Mouse (Mus musculus) midbrain, embryonic 16.5 days (tissue): Measurements from ENCODE around the gene Brsk1. TPM values are rescaled to one million over a fixed set of nuclear protein-coding genes. Genes with fewer than 3 reads are reported as not detected.
A peak's percentile ranks its signal among the peaks of the same experiment; 100 is the strongest.

ENCODE experiments used
- ATAC-seq: fragments of 200-750 bp; cut with Nextera tagmentation; 2 replicates; pipeline ENCODE4 v1.8.0; 2017; ENCODE audit warnings: moderate TSS enrichment
- H3K27ac ChIP-seq: fragments of 300-500 bp; sonication (generic); 2 replicates; pipeline ENCODE4 v1.5.1; 2014; ENCODE audit warnings: mild to moderate bottlenecking, low read length, mixed read lengths
- H3K27me3 ChIP-seq: fragments of 300-500 bp; sonication (generic); 2 replicates; pipeline ENCODE4 v1.6.1; 2014; ENCODE audit warnings: low read depth, low read length, mixed read lengths; ENCODE audit not compliant: control insufficient read depth, insufficient read depth
- H3K36me3 ChIP-seq: fragments of 300-500 bp; sonication (generic); 2 replicates; pipeline ENCODE4 v1.6.1; 2014; ENCODE audit warnings: mild to moderate bottlenecking, low read length, moderate library complexity, mixed read lengths; ENCODE audit not compliant: control insufficient read depth, insufficient read depth
- H3K4me1 ChIP-seq: fragments of 300-500 bp; sonication (generic); 2 replicates; pipeline ENCODE4 v1.6.1; 2014; ENCODE audit warnings: mild to moderate bottlenecking, low read length, mixed read lengths; ENCODE audit not compliant: control insufficient read depth, insufficient read depth
- H3K4me2 ChIP-seq: fragments of 300-500 bp; sonication (generic); 2 replicates; pipeline ENCODE4 v1.6.1; 2014; ENCODE audit warnings: mild to moderate bottlenecking, low read length, mixed read lengths
- H3K4me3 ChIP-seq: fragments of 300-500 bp; sonication (generic); 2 replicates; pipeline ENCODE4 v1.5.1; 2014; ENCODE audit warnings: low read depth, mild to moderate bottlenecking, low read length, moderate library complexity, mixed read lengths
- H3K9ac ChIP-seq: fragments of 300-500 bp; sonication (generic); 2 replicates; pipeline ENCODE4 v1.6.1; 2014; ENCODE audit warnings: low read depth, low read length, mixed read lengths
- H3K9me3 ChIP-seq: fragments of 300-500 bp; sonication (generic); replicated peaks from 2 replicates; pipeline ENCODE4 v1.6.1; 2014; ENCODE audit warnings: mild to moderate bottlenecking, low read length, mixed read lengths; ENCODE audit not compliant: control insufficient read depth, poor library complexity, severe bottlenecking
- WGBS: fragments of 180-500 bp; shearing (Covaris S2); extraction: QIAGEN DNeasy Blood & Tissue Kit; methylation state at CpG from one replicate; pipeline ENCODE4 v1.1.7; 2014; 5-methylcytosine and 5-hydroxymethylcytosine counted together
- polyA plus RNA-seq: library from polyadenylated mRNA; unstranded; fragments of >200 nt; fragmentation: Nextera tagmentation; extraction: Ambion mirVana; gene quantifications from 2 replicates; pipeline ENCODE4 v1.2.1, GENCODE M21; 2015

The Brsk1 gene
- polyA plus RNA-seq, 1 experiment from 2014 or later: 7.5 TPM

DNA sequence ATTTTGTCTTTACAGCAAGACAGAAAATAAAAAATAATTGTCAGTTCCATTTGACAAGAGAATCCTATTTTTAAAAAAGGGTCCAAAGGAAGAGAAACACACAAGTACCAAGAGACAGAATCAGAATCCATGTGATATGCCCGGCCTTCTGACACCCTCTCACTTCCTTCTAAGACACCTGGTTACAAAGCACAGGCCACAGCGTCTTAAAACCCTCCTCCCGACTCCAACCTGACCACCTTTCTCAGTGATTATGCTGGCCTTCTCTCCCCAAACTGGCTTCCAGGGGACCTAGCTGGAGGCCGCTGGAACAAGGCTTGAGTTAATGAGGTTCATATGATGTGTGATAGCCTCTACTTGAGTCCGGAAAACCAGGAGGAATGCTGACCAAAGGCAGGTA lies 37.1 kb upstream of the Brsk1 start:
- Histone ChIP-seq H3K27ac (no peak overlapping the region), H3K9me3 (no peaks in the 10 kb centered on the region), H3K9ac (no peak overlapping the region), H3K4me1 (peaks cover 32% of the 10 kb centered on the region), H3K4me3 (no peak overlapping the region), H3K4me2 (no peak overlapping the region), H3K36me3 (no peaks in the 10 kb centered on the region), H3K27me3 (no peaks in the 10 kb centered on the region)
- ATAC-seq: no peak
- WGBS: 86% methylated on average over 5 of the region's 5 CpGs

DNA sequence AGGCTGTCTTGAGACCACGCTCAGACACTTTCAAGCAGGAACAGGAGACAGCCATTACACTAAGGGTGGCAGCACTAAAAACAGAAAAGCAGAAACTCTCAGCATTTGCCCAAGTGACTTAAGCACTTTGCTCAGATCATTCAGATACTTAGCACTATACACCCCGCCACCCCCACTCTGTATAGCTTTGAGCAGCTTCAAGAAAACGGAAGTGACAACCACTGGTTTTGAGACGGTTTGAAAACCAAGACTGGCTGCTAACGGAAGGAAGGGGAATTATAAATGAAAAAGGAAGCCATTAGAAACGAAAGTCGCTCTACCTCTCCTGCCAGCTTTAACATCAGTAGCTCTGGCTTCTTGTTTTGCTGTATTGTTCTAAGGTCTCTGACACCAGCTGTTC lies 36.6 kb upstream of the Brsk1 start:
- no peak overlapping the region for H3K4me3 ChIP-seq
- H3K4me1 ChIP-seq: peaks cover 32% of the 10 kb centered on the region
- no peaks in the 10 kb centered on the region for H3K27me3 ChIP-seq
- no peak overlapping the region for H3K4me2 ChIP-seq
- no peaks in the 10 kb centered on the region for H3K36me3 ChIP-seq
- ATAC-seq: no peak
- H3K9ac ChIP-seq: no peak overlapping the region
- 84% methylated on average over 7 of the region's 7 CpGs for WGBS
- no peak overlapping the region for H3K27ac ChIP-seq
- no peaks in the 10 kb centered on the region for H3K9me3 ChIP-seq

- 93% methylated on average over 2 of the region's 2 CpGs for WGBS
- ATAC-seq: no peak
- Histone ChIP-seq H3K4me3 (no peak overlapping the region), H3K9ac (no peak overlapping the region), H3K27me3 (no peaks in the 10 kb centered on the region), H3K27ac (no peak overlapping the region), H3K9me3 (no peaks in the 10 kb centered on the region), H3K36me3 (no peaks in the 10 kb centered on the region), H3K4me1 (peaks cover 32% of the 10 kb centered on the region), H3K4me2 (no peak overlapping the region)
Observed at GRCm38 (mm10) chr7:4654221-4654620, 36.2 kb upstream of the Brsk1 start.

GRCm38 (mm10) chr7:4655393-4655792 lies 35.0 kb upstream of the Brsk1 start:
- H3K4me1 ChIP-seq: peaks cover 39% of the 10 kb centered on the region

DNA sequence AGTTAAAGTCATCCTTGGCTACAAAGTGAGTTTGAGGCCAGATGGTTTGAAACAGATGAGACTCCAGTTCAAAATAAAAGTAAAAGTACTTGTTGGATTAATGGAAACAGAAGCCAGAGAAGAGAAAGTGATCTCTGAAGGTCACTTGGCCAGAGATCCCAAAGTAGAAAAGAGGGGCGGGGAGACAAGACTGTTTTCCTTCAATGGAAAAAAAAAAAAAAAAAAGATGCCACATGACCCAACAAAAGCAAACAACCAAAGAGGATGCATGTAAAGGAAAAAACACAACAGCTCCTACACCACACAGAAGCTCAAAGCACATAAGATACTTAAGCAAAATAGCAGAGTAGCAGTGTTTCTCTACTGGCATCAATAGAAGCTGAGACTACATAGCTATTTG lies 34.5 kb upstream of the Brsk1 start:
- H3K9ac ChIP-seq: no peak overlapping the region
- no peaks in the 10 kb centered on the region for H3K27me3 ChIP-seq
- H3K4me1 ChIP-seq: peaks cover 42% of the 10 kb centered on the region
- H3K9me3 ChIP-seq: no peaks in the 10 kb centered on the region
- H3K27ac ChIP-seq: no peak overlapping the region
- WGBS: 81% methylated on average over 1 of the region's 1 CpGs
- no peak overlapping the region for H3K4me3 ChIP-seq
- no peaks in the 10 kb centered on the region for H3K36me3 ChIP-seq
- ATAC-seq: no peak
- H3K4me2 ChIP-seq: no peak overlapping the region

More at GRCm38 (mm10) chr7:4655393-4655792, 35.0 kb upstream of the Brsk1 start:
- 92% methylated on average over 4 of the region's 4 CpGs for WGBS
- Histone ChIP-seq H3K27me3 (no peaks in the 10 kb centered on the region), H3K27ac (no peak overlapping the region), H3K36me3 (no peaks in the 10 kb centered on the region), H3K9ac (no peak overlapping the region), H3K9me3 (no peaks in the 10 kb centered on the region), H3K4me2 (no peak overlapping the region), H3K4me3 (no peak overlapping the region)
- ATAC-seq: no peak

DNA sequence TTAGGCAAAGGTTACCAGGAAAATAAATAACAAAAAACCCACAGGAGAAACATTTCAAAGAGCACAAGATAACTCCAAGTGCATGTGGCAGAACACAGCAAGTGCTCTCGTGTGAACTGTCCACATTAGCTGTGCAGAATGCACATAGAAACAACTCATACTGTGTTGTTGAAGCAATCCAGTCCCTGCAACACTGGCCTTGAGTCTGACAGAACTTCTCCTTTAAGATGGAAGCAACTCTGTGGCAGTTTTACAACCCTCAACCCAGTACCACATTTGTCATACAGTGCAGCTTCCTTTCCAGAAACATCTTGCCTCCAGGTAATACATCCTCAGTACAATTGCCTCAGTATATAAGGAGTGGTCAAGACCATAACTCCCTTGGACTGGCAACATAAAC lies 33.6 kb upstream of the Brsk1 start:
- no peak for ATAC-seq
- H3K4me3 ChIP-seq: no peak overlapping the region
- H3K9me3 ChIP-seq: no peaks in the 10 kb centered on the region
- 72% methylated on average over 1 of the region's 1 CpGs for WGBS
- H3K27ac ChIP-seq: no peak overlapping the region
- no peaks in the 10 kb centered on the region for H3K27me3 ChIP-seq
- peaks cover 37% of the 10 kb centered on the region for H3K4me1 ChIP-seq
- H3K4me2 ChIP-seq: peak overlapping the region; percentile 89
- H3K36me3 ChIP-seq: no peaks in the 10 kb centered on the region
- 0 out of 2 replicates have a peak overlapping the region, but pooled peaks have one; percentile 82 for H3K9ac ChIP-seq

DNA sequence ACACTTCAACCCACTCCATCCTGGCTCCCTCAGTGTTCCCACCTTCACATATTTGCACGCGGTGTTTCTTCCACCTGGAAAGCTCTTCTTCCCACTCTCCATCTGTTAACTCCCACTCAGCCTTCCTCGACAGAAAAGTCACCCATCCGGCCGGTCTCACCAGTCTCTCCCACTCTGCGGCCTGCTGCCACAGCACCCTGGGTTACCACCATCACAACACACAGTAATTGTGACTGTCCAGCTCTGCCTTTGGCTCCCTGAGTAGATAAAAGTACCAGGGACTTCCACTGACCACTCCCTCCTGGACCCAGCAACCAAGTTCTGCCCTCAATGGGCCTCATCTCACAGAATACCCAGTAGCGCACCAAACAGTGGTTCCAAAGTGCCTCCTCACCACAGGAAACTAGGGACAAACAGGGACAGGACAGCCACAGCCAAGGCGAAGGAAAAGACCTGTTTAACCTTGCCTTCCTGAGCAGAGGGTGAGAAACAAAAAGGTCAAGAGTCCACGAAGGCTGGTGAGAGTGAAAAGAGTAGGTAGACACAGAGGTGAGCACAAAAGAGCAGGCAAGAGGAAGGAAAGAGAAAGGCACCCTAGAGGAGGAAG lies 32.8 kb upstream of the Brsk1 start:
- 57% methylated on average over 9 of the region's 9 CpGs for WGBS
- H3K27ac ChIP-seq: no peak overlapping the region
- H3K4me1 ChIP-seq: peaks cover 37% of the 10 kb centered on the region

GRCm38 (mm10) chr7:4658128-4658907 lies 32.1 kb upstream of the Brsk1 start:
- Histone ChIP-seq H3K4me1 (peaks cover 37% of the 10 kb centered on the region), H3K4me3 (peak overlapping the region; percentile 81), H3K27ac (peak overlapping the region; percentile 94), H3K9me3 (no peaks in the 10 kb centered on the region), H3K27me3 (no peaks in the 10 kb centered on the region), H3K4me2 (peak overlapping the region; percentile 89), H3K9ac (peak overlapping the region; percentile 82), H3K36me3 (peaks cover 6% of the 10 kb centered on the region)
- ATAC-seq: peak; percentile 85
- 1% methylated on average over 52 of the region's 78 CpGs for WGBS

More for the DNA sequence above, 32.8 kb upstream of the Brsk1 start:
- H3K27me3 ChIP-seq: no peaks in the 10 kb centered on the region
- peak overlapping the region; percentile 81 for H3K4me3 ChIP-seq
- ATAC-seq: no peak
- peak overlapping the region; percentile 82 for H3K9ac ChIP-seq
- peak overlapping the region; percentile 89 for H3K4me2 ChIP-seq
- no peaks in the 10 kb centered on the region for H3K9me3 ChIP-seq
- peaks cover 4% of the 10 kb centered on the region; the same call in 1 of the 2 replicates for H3K36me3 ChIP-seq

- Histone ChIP-seq H3K4me2 (peak within 1 kb of the TSS; percentile 89), H3K9me3 (no peaks in the 10 kb centered on the region), H3K36me3 (peaks cover 9% of the 10 kb centered on the region), H3K27ac (peak within 1 kb of the TSS; percentile 94), H3K27me3 (no peaks in the 10 kb centered on the region), H3K4me1 (peaks cover 37% of the 10 kb centered on the region), H3K4me3 (peak within 1 kb of the TSS; percentile 81), H3K9ac (peak within 1 kb of the TSS; percentile 82)
- WGBS: under 1% methylated on average over 54 of the region's 54 CpGs
- peak; percentile 98 for ATAC-seq
Observed at GRCm38 (mm10) chr7:4658912-4659551, 31.4 kb upstream of the Brsk1 start, which contains the start of gene Ppp6r1. Gene Ppp6r1, minus strand, starts transcription at chr7:4659019.
